Mouse (Mus musculus): Measurements from ENCODE around the gene Ccnd3.

Ccnd3 gene

DNA sequence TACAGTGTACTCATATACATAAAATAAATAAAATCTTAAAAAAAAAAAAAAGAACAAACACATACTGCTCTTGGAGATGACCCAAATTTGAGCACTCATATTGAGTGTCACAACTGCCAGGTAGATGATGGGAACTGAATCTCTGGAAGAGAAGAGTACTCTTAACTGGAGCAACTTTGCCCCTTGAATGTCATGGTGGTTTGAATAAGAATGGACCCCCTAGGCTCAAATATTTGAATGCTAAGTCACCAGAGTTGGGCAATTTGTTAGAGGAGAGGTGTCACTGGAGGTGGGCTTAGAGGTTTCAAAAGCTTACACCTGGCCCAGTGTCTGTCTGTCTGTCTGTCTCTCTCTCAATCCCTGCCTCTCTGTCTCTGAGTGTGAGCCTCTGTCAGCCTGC is 1.2 kb upstream of the Ccnd3 start:
- Histone ChIP-seq H3K4me1 (replicated peaks; ENCODE audit: low read depth, low read length) (peaks cover 79% of the 10 kb centered on the region), H3K9me3 (ENCODE audit: low read length) (no peaks in the 10 kb centered on the region), H3K36me3 (ENCODE audit: insufficient read depth, low read length) (peaks cover 25% of the 10 kb centered on the region), H3K4me3 (replicated peaks; ENCODE audit: low read length) (peak overlapping the region; percentile 77; the same call in 1 of the 2 replicates), H3K27me3 (ENCODE audit: insufficient read depth, low read length) (no peaks in the 10 kb centered on the region)
- TF ChIP-seq NANOG (IDR thresholded peaks at IDR 0.05; ENCODE audit: borderline replicate concordance, low read length) (peak; percentile 53; the same call in 1 of the 2 replicates), CTCF (conservative IDR thresholded peaks at IDR 0.05; ENCODE audit: low read length) (no peak), POU5F1 (IDR thresholded peaks at IDR 0.05; ENCODE audit: borderline replicate concordance, low read length) (peak; percentile 68; the same call in 1 of the 2 replicates)

GRCm38 (mm10) chr17:47504228-47504627 is 623 bp upstream of the Ccnd3 start:
- Histone ChIP-seq H3K9me3 (ENCODE audit: low read length) (no peaks in the 10 kb centered on the region), H3K27me3 (ENCODE audit: insufficient read depth, low read length) (no peaks in the 10 kb centered on the region), H3K36me3 (ENCODE audit: insufficient read depth, low read length) (peaks cover 20% of the 10 kb centered on the region), H3K4me3 (replicated peaks; ENCODE audit: low read length) (peak overlapping the region; percentile 77), H3K4me1 (replicated peaks; ENCODE audit: low read depth, low read length) (peaks cover 81% of the 10 kb centered on the region)
- no peak for TF ChIP-seq POU5F1 (IDR thresholded peaks at IDR 0.05; ENCODE audit: borderline replicate concordance, low read length)
- TF ChIP-seq NANOG (IDR thresholded peaks at IDR 0.05; ENCODE audit: borderline replicate concordance, low read length) = no peak
- TF ChIP-seq CTCF (conservative IDR thresholded peaks at IDR 0.05; ENCODE audit: low read length) = no peak

GRCm38 (mm10) chr17:47505566-47505965 is 715 bp downstream of the Ccnd3 start:
- Histone ChIP-seq H3K36me3 (ENCODE audit: insufficient read depth, low read length) (peaks cover 8% of the 10 kb centered on the region), H3K4me1 (replicated peaks; ENCODE audit: low read depth, low read length) (peaks cover 85% of the 10 kb centered on the region), H3K9me3 (ENCODE audit: low read length) (no peaks in the 10 kb centered on the region), H3K4me3 (replicated peaks; ENCODE audit: low read length) (peak overlapping the region; percentile 77), H3K27me3 (ENCODE audit: insufficient read depth, low read length) (no peaks in the 10 kb centered on the region)
- TF ChIP-seq POU5F1 (IDR thresholded peaks at IDR 0.05; ENCODE audit: borderline replicate concordance, low read length) = no peak
- TF ChIP-seq NANOG (IDR thresholded peaks at IDR 0.05; ENCODE audit: borderline replicate concordance, low read length) = no peak
- TF ChIP-seq CTCF (conservative IDR thresholded peaks at IDR 0.05; ENCODE audit: low read length) = no peak

DNA sequence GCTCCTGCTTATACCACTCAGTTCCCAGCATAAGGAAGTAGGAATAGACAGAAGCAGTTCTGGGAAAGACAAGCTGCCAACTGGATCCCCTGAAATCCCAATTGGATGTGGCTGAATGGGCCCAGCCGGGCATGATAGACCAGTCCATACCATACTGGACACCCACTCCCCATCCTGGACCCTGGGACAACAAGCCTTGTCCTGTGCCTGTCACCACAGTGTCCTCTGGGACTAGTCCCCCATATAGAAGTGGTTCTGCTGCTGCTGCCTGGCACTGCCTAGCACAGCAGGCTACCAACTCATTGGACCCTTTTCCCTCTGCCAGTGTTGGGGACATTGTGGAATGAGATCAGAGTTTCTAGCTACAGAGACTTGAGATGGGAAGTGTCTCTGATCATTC is 1.2 kb downstream of the Ccnd3 start:
- Histone ChIP-seq H3K9me3 (ENCODE audit: low read length) (no peaks in the 10 kb centered on the region), H3K4me1 (replicated peaks; ENCODE audit: low read depth, low read length) (peaks cover 84% of the 10 kb centered on the region), H3K27me3 (ENCODE audit: insufficient read depth, low read length) (no peaks in the 10 kb centered on the region), H3K4me3 (replicated peaks; ENCODE audit: low read length) (peak overlapping the region; percentile 77), H3K36me3 (ENCODE audit: insufficient read depth, low read length) (peaks cover 3% of the 10 kb centered on the region)
- TF ChIP-seq NANOG (IDR thresholded peaks at IDR 0.05; ENCODE audit: borderline replicate concordance, low read length) (no peak), POU5F1 (IDR thresholded peaks at IDR 0.05; ENCODE audit: borderline replicate concordance, low read length) (no peak), CTCF (conservative IDR thresholded peaks at IDR 0.05; ENCODE audit: low read length) (no peak)

DNA sequence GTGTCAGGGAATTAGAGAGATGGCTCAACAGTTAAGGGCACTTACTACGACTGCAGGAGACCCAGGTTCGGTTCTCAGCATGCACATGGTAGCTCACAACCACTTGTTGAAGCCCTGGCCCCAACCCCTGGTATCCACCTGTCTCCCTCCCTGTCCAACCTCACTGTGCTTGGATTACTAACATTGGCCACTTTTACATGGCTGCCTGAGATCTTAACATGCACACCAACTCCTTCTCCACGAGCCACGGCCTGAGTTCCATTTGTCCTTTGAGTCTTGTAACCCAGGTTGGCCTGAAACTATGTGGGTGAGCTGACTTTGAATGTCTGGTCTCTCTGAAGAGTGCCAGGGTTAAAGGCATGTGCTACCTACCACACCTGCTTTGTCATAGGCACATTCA is 1.8 kb downstream of the Ccnd3 start:
- H3K27me3 ChIP-seq (ENCODE audit: insufficient read depth, low read length) = no peaks in the 10 kb centered on the region
- no peak for TF ChIP-seq NANOG (IDR thresholded peaks at IDR 0.05; ENCODE audit: borderline replicate concordance, low read length)
- TF ChIP-seq CTCF (conservative IDR thresholded peaks at IDR 0.05; ENCODE audit: low read length) = no peak
- TF ChIP-seq POU5F1 (IDR thresholded peaks at IDR 0.05; ENCODE audit: borderline replicate concordance, low read length) = no peak
- no peak overlapping the region for H3K4me3 ChIP-seq (replicated peaks; ENCODE audit: low read length)
- no peaks in the 10 kb centered on the region for H3K9me3 ChIP-seq (ENCODE audit: low read length)
- H3K4me1 ChIP-seq (replicated peaks; ENCODE audit: low read depth, low read length) = peaks cover 82% of the 10 kb centered on the region
- no peaks in the 10 kb centered on the region for H3K36me3 ChIP-seq (ENCODE audit: insufficient read depth, low read length)

DNA sequence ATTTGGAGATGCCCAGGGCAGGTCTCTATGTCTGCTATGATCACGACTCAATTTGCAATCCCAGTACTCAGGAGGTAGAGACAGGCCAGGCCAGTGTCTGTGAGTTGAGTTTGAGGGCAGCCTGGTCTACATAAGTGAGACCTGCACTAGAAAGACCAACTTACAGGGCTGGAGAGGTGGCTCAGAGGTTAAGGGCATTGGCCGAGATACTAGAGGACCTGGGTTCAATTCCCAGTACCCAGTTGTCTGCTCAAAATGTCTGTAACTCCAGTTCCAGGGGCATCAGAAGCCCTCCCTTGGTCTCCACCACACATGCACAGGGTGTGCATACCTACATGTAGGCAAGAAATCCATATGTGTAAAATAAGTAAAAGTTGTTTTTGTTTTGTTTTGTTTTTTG is 2.7 kb downstream of the Ccnd3 start:
- Histone ChIP-seq H3K36me3 (ENCODE audit: insufficient read depth, low read length) (no peaks in the 10 kb centered on the region), H3K4me3 (replicated peaks; ENCODE audit: low read length) (peak overlapping the region; percentile 65; the same call in 1 of the 2 replicates), H3K27me3 (ENCODE audit: insufficient read depth, low read length) (no peaks in the 10 kb centered on the region), H3K4me1 (replicated peaks; ENCODE audit: low read depth, low read length) (peaks cover 88% of the 10 kb centered on the region), H3K9me3 (ENCODE audit: low read length) (no peaks in the 10 kb centered on the region)
- no peak for TF ChIP-seq CTCF (conservative IDR thresholded peaks at IDR 0.05; ENCODE audit: low read length)
- TF ChIP-seq NANOG (IDR thresholded peaks at IDR 0.05; ENCODE audit: borderline replicate concordance, low read length) = no peak

- no peaks in the 10 kb centered on the region for H3K27me3 ChIP-seq (ENCODE audit: insufficient read depth, low read length)
- H3K9me3 ChIP-seq (ENCODE audit: low read length) = no peaks in the 10 kb centered on the region
- peak overlapping the region; percentile 65 for H3K4me3 ChIP-seq (replicated peaks; ENCODE audit: low read length)
- H3K36me3 ChIP-seq (ENCODE audit: insufficient read depth, low read length) = no peaks in the 10 kb centered on the region
- peaks cover 92% of the 10 kb centered on the region for H3K4me1 ChIP-seq (replicated peaks; ENCODE audit: low read depth, low read length)
- TF ChIP-seq CTCF (conservative IDR thresholded peaks at IDR 0.05; ENCODE audit: low read length) = no peak
- no peak for TF ChIP-seq POU5F1 (IDR thresholded peaks at IDR 0.05; ENCODE audit: borderline replicate concordance, low read length)
- no peak for TF ChIP-seq NANOG (IDR thresholded peaks at IDR 0.05; ENCODE audit: borderline replicate concordance, low read length)
Observed at GRCm38 (mm10) chr17:47508012-47508608, 3.3 kb downstream of the Ccnd3 start.

DNA sequence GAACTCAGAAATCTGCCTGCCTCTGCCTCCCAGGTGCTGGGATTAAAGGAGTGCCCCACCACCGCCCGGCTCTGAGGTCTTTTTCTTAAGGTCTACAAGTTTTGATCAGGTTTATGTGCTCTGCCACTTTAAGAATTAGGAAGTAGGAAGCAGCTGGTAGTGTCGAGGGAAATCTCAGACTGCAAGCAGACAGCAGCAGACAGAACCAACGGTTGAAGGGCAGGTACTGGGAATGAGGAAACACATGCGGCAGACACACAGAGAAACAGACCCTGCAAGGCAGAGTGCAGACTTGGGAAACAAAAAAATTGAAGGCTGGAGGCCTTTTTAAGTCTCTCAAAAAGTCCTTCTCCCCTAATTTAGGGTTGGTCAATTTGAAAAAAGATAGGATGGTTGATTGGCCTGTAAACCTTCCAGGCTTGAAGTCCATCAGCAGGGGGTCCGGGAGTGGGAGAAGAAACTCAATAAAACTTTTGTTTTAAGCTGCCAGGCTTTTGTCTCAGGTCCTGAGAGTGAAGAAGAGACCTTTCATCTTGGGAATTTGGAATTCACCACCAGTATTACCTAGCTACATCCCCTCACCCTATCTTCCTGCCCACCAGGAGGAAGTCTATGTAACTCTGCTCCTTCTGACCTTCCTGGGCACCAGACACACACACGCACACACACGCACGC is 4.3 kb downstream of the Ccnd3 start:
- Histone ChIP-seq H3K36me3 (ENCODE audit: insufficient read depth, low read length) (no peaks in the 10 kb centered on the region), H3K9me3 (ENCODE audit: low read length) (no peaks in the 10 kb centered on the region), H3K27me3 (ENCODE audit: insufficient read depth, low read length) (no peaks in the 10 kb centered on the region), H3K4me1 (replicated peaks; ENCODE audit: low read depth, low read length) (peaks cover 93% of the 10 kb centered on the region), H3K4me3 (replicated peaks; ENCODE audit: low read length) (peak overlapping the region; percentile 41)
- TF ChIP-seq POU5F1 (IDR thresholded peaks at IDR 0.05; ENCODE audit: borderline replicate concordance, low read length) (no peak), NANOG (IDR thresholded peaks at IDR 0.05; ENCODE audit: borderline replicate concordance, low read length) (no peak), CTCF (conservative IDR thresholded peaks at IDR 0.05; ENCODE audit: low read length) (no peak)

Measured in E14TG2a.4 (cell line).